Mouse (Mus musculus) CH12.LX (cell line): ENCODE results near the gene E2f3. TPM values are rescaled to one million over a fixed set of nuclear protein-coding genes. Genes with fewer than 3 reads are reported as not detected.

Experiments used
- DNase-seq: peaks from one replicate; pipeline ENCODE4 v3.0.0-alpha.2; 2013; ENCODE audit errors: extremely low read depth
- H3K27ac ChIP-seq: 2 replicates; pipeline ENCODE4 v1.5.1; 2012; ENCODE audit warnings: low read depth, mild to moderate bottlenecking, control low read depth, moderate library complexity; ENCODE audit not compliant: insufficient read depth
- H3K27me3 ChIP-seq: replicated peaks from 2 replicates; pipeline ENCODE3; 2012; ENCODE audit warnings: inconsistent platforms
- H3K36me3 ChIP-seq, 2 experiments: replicated peaks in 1 of 2; 2 replicates each; pipeline versions ENCODE3 to v1.6.1; 2012; ENCODE audit warnings: inconsistent platforms in 1 of 2, low read length in 1 of 2, mild to moderate bottlenecking in 1 of 2, mixed read lengths in 1 of 2, moderate library complexity in 1 of 2; ENCODE audit not compliant: control insufficient read depth in 1 of 2, insufficient read depth in 1 of 2
- H3K4me1 ChIP-seq, 2 experiments: 2 replicates each; pipeline ENCODE4 v1.6.1; 2012; ENCODE audit warnings: inconsistent platforms in 1 of 2, moderate library complexity in 1 of 2; ENCODE audit not compliant: insufficient read depth in 2 of 2, control insufficient read depth in 1 of 2
- H3K4me2 ChIP-seq: 2 replicates; pipeline ENCODE4 v1.6.1; 2012; ENCODE audit warnings: low read depth, mild to moderate bottlenecking, control low read depth; ENCODE audit not compliant: poor library complexity, insufficient read depth, severe bottlenecking
- H3K4me3 ChIP-seq, 3 experiments: fragments of 150-350 bp in 1 of 3; sonication (generic) in 1 of 3; replicated peaks in 1 of 3; 2 replicates each; pipeline versions ENCODE3 to v1.5.1; 2011 to 2012; ENCODE audit warnings: low read depth in 2 of 3, low read length in 2 of 3, mild to moderate bottlenecking in 2 of 3, moderate library complexity in 2 of 3, control low read depth in 1 of 3, improper control_type of control experiment in 1 of 3, inconsistent platforms in 1 of 3, mixed read lengths in 1 of 3; ENCODE audit not compliant: poor library complexity in 1 of 3
- H3K79me2 ChIP-seq: replicated peaks from 2 replicates; pipeline ENCODE4 v1.6.1; 2012; ENCODE audit warnings: mild to moderate bottlenecking, moderate library complexity; ENCODE audit not compliant: control insufficient read depth, poor library complexity, insufficient read depth, severe bottlenecking; ENCODE audit errors: extremely low read depth
- H3K9ac ChIP-seq: 2 replicates; pipeline ENCODE4 v1.6.1; 2012; ENCODE audit warnings: low read depth, mild to moderate bottlenecking, control low read depth, moderate library complexity; ENCODE audit not compliant: insufficient read depth
- H3K9me3 ChIP-seq: replicated peaks from 2 replicates; pipeline ENCODE3; 2012; ENCODE audit warnings: low read length, inconsistent platforms, mixed read lengths
- BHLHE40 ChIP-seq: IDR thresholded peaks from 2 replicates; pipeline ENCODE4 v1.6.1; 2011; ENCODE audit warnings: mild to moderate bottlenecking, low read depth, low read length, improper control_type of control experiment
- CHD1 ChIP-seq: IDR thresholded peaks from 2 replicates; pipeline ENCODE4 v1.6.1; 2012; ENCODE audit warnings: low read depth, low read length, improper control_type of control experiment, inconsistent platforms
- E2F4 ChIP-seq: IDR thresholded peaks from 2 replicates; pipeline ENCODE4 v1.6.1; 2011; ENCODE audit warnings: low read depth, low read length, improper control_type of control experiment; ENCODE audit not compliant: insufficient replicate concordance
- ELF1 ChIP-seq: IDR thresholded peaks from 2 replicates; pipeline ENCODE4 v1.6.1; 2014; ENCODE audit warnings: low read depth, mild to moderate bottlenecking, inconsistent platforms, low read length, improper control_type of control experiment
- IRF4 ChIP-seq: IDR thresholded peaks from 2 replicates; pipeline ENCODE4 v1.6.1; 2014; ENCODE audit warnings: low read depth, mild to moderate bottlenecking, inconsistent platforms, low read length, improper control_type of control experiment
- JUN ChIP-seq: IDR thresholded peaks from 2 replicates; pipeline ENCODE4 v1.6.1; 2011; ENCODE audit warnings: low read depth, mild to moderate bottlenecking, low read length, improper control_type of control experiment, moderate library complexity; ENCODE audit not compliant: insufficient read depth
- JUND ChIP-seq: conservative IDR thresholded peaks from 2 replicates; pipeline ENCODE4 v1.6.1; 2011; ENCODE audit warnings: low read depth, low read length, improper control_type of control experiment
- KAT2A ChIP-seq: IDR thresholded peaks from 2 replicates; pipeline ENCODE4 v1.6.1; 2012; ENCODE audit warnings: low read length, improper control_type of control experiment, inconsistent platforms; ENCODE audit not compliant: insufficient replicate concordance
- MXI1 ChIP-seq: IDR thresholded peaks from 2 replicates; pipeline ENCODE4 v1.6.1; 2011; ENCODE audit warnings: mild to moderate bottlenecking, low read depth, low read length, improper control_type of control experiment
- NELFE ChIP-seq: IDR thresholded peaks from 2 replicates; pipeline ENCODE4 v1.6.1; 2011; ENCODE audit warnings: low read depth, low read length, improper control_type of control experiment
- PAX5 ChIP-seq: IDR thresholded peaks from 2 replicates; pipeline ENCODE4 v1.6.1; 2012; ENCODE audit warnings: low read length, inconsistent platforms, mixed read lengths
- POLR2A ChIP-seq: IDR thresholded peaks from 2 replicates; pipeline ENCODE4 v1.6.1; 2011; ENCODE audit warnings: low read depth, mild to moderate bottlenecking, improper control_type of control experiment, low read length
- RAD21 ChIP-seq: IDR thresholded peaks from 2 replicates; pipeline ENCODE4 v1.6.1; 2011; ENCODE audit warnings: low read depth, mild to moderate bottlenecking, low read length, improper control_type of control experiment, moderate library complexity
- RCOR1 ChIP-seq: conservative IDR thresholded peaks from 2 replicates; pipeline ENCODE4 v1.6.1; 2012; ENCODE audit warnings: low read depth, mild to moderate bottlenecking, inconsistent platforms, low read length, improper control_type of control experiment
- SIN3A ChIP-seq: IDR thresholded peaks from 2 replicates; pipeline ENCODE4 v1.6.1; 2012; ENCODE audit warnings: low read length, improper control_type of control experiment, inconsistent platforms
- TBP ChIP-seq: conservative IDR thresholded peaks from 2 replicates; pipeline ENCODE4 v1.6.1; 2011; ENCODE audit warnings: low read depth, low read length, improper control_type of control experiment
- USF1 ChIP-seq: IDR thresholded peaks from 2 replicates; pipeline ENCODE4 v1.6.1; 2014; ENCODE audit warnings: low read depth, mild to moderate bottlenecking, inconsistent platforms, low read length, improper control_type of control experiment
- ZC3H11A ChIP-seq: IDR thresholded peaks from 2 replicates; pipeline ENCODE4 v1.6.1; 2012; ENCODE audit warnings: low read depth, mild to moderate bottlenecking, inconsistent platforms, low read length, improper control_type of control experiment
- ZMIZ1 ChIP-seq: IDR thresholded peaks from 2 replicates; pipeline ENCODE4 v1.6.1; 2012; ENCODE audit warnings: low read depth, mild to moderate bottlenecking, inconsistent platforms, low read length, improper control_type of control experiment
- dilution Hi-C: fragments of 300-500 bp; cut with MboI; formaldehyde crosslinking; loops from 2 replicates; pipeline ENCODE4 v1.14.3; 2020; ENCODE audit warnings: low sequenced_read_pairs; ENCODE audit not compliant: extremely low pct_unique_long_range_greater_than_20kb, extremely low pct_ligation_motif_present
- in situ Hi-C: fragments of 300-500 bp; cut with MboI; formaldehyde crosslinking; loops from 3 replicates; pipeline ENCODE4 v1.14.3; 2019; ENCODE audit warnings: low sequenced_read_pairs, low pct_ligation_motif_present, low pct_unique_long_range_greater_than_20kb, mixed read lengths
- polyA plus RNA-seq: library from polyadenylated mRNA; unstranded; fragments of >175 nt; gene quantifications from 2 replicates; pipeline ENCODE4 v1.2.1, GENCODE M21; 2012; ENCODE audit warnings: low read depth; ENCODE audit not compliant: insufficient read length
- total RNA-seq, 2 experiments: library from RNA; depleted of rRNA; stranded (reverse); fragments of 300-350 nt in 1 of 2; fragments of >200 nt in 1 of 2; gene quantifications; 2 replicates each; pipeline ENCODE4 v1.2.3; 2012 to 2014

The E2f3 gene
- total and polyA plus RNA-seq, 3 experiments = 7.6 to 20.7 (median 12.9) TPM

DNA sequence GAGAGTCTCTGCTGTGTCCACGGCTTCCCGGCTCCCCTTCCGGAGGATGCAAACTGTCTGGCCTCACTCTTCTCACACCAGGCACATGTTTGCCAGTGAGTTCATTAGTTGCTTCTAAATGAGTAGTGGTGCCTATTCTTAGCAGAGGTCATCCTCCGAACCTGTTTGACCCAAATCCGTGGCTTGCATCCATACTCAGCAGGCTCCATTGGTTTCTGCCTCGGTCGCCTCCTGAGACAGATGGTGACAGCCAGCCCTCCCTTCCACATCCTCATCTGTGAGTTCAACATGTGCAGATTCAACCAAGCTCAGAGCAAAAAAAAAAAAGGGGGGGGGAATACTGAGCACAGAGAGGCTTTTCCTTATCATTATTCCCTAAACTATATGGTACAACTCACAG lies 31.7 kb upstream of the E2f3 start:
- Histone ChIP-seq H3K4me3 (no peak overlapping the region), H3K27me3 (no peaks in the 10 kb centered on the region), H3K36me3 (no peaks in the 10 kb centered on the region), H3K9ac (no peak overlapping the region), H3K27ac (no peak overlapping the region), H3K4me1 (peaks cover 0 to 5% of the 10 kb centered on the region in 2 experiments; a peak in 1 of 4 replicates), H3K4me2 (no peak overlapping the region), H3K9me3 (no peaks in the 10 kb centered on the region), H3K79me2 (no peaks in the 10 kb centered on the region)
- no peak for DNase-seq
- dilution Hi-C loops = no loop called here
- in situ Hi-C loops = no loop called here
- no peak for TF ChIP-seq NELFE
- no peak for TF ChIP-seq ZMIZ1
- TF ChIP-seq ELF1 = no peak
- no peak for TF ChIP-seq RCOR1
- no peak for TF ChIP-seq MXI1
- no peak for TF ChIP-seq E2F4
- TF ChIP-seq PAX5 = no peak
- TF ChIP-seq USF1 = no peak
- TF ChIP-seq TBP = no peak
- TF ChIP-seq IRF4 = no peak
- TF ChIP-seq RAD21 = no peak
- TF ChIP-seq ZC3H11A = no peak
- no peak for TF ChIP-seq POLR2A
- no peak for TF ChIP-seq JUN

DNA sequence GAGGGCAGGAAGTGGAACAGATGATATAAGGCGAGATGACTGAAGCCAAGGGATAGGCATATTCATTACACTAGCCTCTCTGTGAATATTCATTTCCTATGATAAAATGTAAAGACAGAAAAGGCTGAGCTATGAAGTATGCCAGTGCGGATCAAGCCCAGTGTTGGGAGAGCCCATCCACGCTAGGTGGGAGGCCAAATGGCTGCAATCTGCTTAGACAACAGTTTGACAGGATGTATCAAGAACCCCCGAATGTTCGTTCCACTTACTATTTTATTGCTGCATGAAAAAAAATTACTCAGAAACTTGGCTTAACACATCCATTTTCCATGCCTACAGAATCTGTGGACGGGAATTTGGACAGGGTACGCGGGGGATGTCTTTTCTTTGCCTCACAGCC lies 28.7 kb upstream of the E2f3 start:
- no peaks in the 10 kb centered on the region for H3K36me3 ChIP-seq
- H3K4me2 ChIP-seq = no peak overlapping the region
- no peaks in the 10 kb centered on the region for H3K79me2 ChIP-seq
- H3K9ac ChIP-seq = no peak overlapping the region
- H3K27me3 ChIP-seq = no peaks in the 10 kb centered on the region
- in situ Hi-C loops = no loop called here
- no peak overlapping the region for H3K27ac ChIP-seq
- H3K4me1 ChIP-seq = peaks cover 0 to 5% of the 10 kb centered on the region in 2 experiments; a peak in 2 of 4 replicates
- dilution Hi-C loops = no loop called here
- no peaks in the 10 kb centered on the region for H3K9me3 ChIP-seq
- H3K4me3 ChIP-seq = no peak overlapping the region
- no peak for TF ChIP-seq BHLHE40
- TF ChIP-seq SIN3A = no peak
- TF ChIP-seq KAT2A = no peak
- TF ChIP-seq JUND = no peak
- TF ChIP-seq IRF4 = no peak
- TF ChIP-seq PAX5 = no peak
- TF ChIP-seq E2F4 = no peak
- TF ChIP-seq CHD1 = no peak
- TF ChIP-seq, all 38 proteins: peak for 0
- no peak for DNase-seq
